Mouse (Mus musculus): ENCODE results near the gene Kcnq4. TPM values are rescaled to one million over a fixed set of nuclear protein-coding genes. Genes with fewer than 3 reads are reported as not detected.

Gene Kcnq4
- total RNA-seq, 1 experiment, result 0.45 TPM

- H3K36me3 ChIP-seq (ENCODE audit: control insufficient read depth, insufficient read depth, low read length, poor library complexity, severe bottlenecking), result no peaks in the 10 kb centered on the region
- no peaks in the 10 kb centered on the region for H3K4me1 ChIP-seq (ENCODE audit: control insufficient read depth in 2 of 2, insufficient read depth in 2 of 2, low read length in 2 of 2, poor library complexity in 1 of 2)
- H3K9me3 ChIP-seq (ENCODE audit: control insufficient read depth, insufficient read depth, low read depth, low read length), result no peaks in the 10 kb centered on the region
- DNase-seq (ENCODE audit: low read depth, low spot score), result no peak
- no peak for TF ChIP-seq MAFK (IDR thresholded peaks at IDR 0.05; ENCODE audit: insufficient read depth, low read depth, low read length)
- TF ChIP-seq CHD2 (IDR thresholded peaks at IDR 0.05; ENCODE audit: low read depth, low read length), result no peak
- no peak for TF ChIP-seq HCFC1 (IDR thresholded peaks at IDR 0.05; ENCODE audit: borderline replicate concordance, insufficient read depth, low read length)
- no peak for TF ChIP-seq ZNF384 (IDR thresholded peaks at IDR 0.05; ENCODE audit: low read depth, low read length)
- TF ChIP-seq ZC3H11A (IDR thresholded peaks at IDR 0.05; ENCODE audit: borderline replicate concordance, low read depth, low read length), result no peak
- no peak overlapping the region for H3K9ac ChIP-seq (ENCODE audit: insufficient read depth, low read depth, low read length, poor library complexity, severe bottlenecking)
- no peak overlapping the region for H3K4me3 ChIP-seq (ENCODE audit: insufficient read depth in 1 of 2, low read depth in 1 of 2, low read length in 2 of 2, poor library complexity in 1 of 2, severe bottlenecking in 1 of 2)
- H3K27ac ChIP-seq (ENCODE audit: insufficient read depth, low read depth, low read length, poor library complexity, severe bottlenecking), result no peak overlapping the region
- in situ Hi-C loops (cut with MboI; ENCODE audit: low sequenced_read_pairs in 2 of 2, unreplicated experiment in 2 of 2), result no loop called here
These were observed 73.5 kb downstream of the Kcnq4 start for GRCm38 (mm10) chr4:120674775-120675451.

GRCm38 (mm10) chr4:120673606-120674005 lies 74.8 kb downstream of the Kcnq4 start:
- no peaks in the 10 kb centered on the region for H3K36me3 ChIP-seq (ENCODE audit: control insufficient read depth, insufficient read depth, low read length, poor library complexity, severe bottlenecking)
- no peak overlapping the region for H3K27ac ChIP-seq (ENCODE audit: insufficient read depth, low read depth, low read length, poor library complexity, severe bottlenecking)
- no peaks in the 10 kb centered on the region for H3K9me3 ChIP-seq (ENCODE audit: control insufficient read depth, insufficient read depth, low read depth, low read length)
- no peak overlapping the region for H3K9ac ChIP-seq (ENCODE audit: insufficient read depth, low read depth, low read length, poor library complexity, severe bottlenecking)
- in situ Hi-C loops (cut with MboI; ENCODE audit: low sequenced_read_pairs in 2 of 2, unreplicated experiment in 2 of 2), result no loop called here
- H3K4me1 ChIP-seq (ENCODE audit: control insufficient read depth in 2 of 2, insufficient read depth in 2 of 2, low read length in 2 of 2, poor library complexity in 1 of 2), result no peaks in the 10 kb centered on the region; a peak in 1 of 4 replicates
- no peak for TF ChIP-seq ZNF384 (IDR thresholded peaks at IDR 0.05; ENCODE audit: low read depth, low read length)
- no peak for TF ChIP-seq HCFC1 (IDR thresholded peaks at IDR 0.05; ENCODE audit: borderline replicate concordance, insufficient read depth, low read length)
- TF ChIP-seq CHD2 (IDR thresholded peaks at IDR 0.05; ENCODE audit: low read depth, low read length), result no peak
- TF ChIP-seq MAFK (IDR thresholded peaks at IDR 0.05; ENCODE audit: insufficient read depth, low read depth, low read length), result no peak
- no peak for TF ChIP-seq ZC3H11A (IDR thresholded peaks at IDR 0.05; ENCODE audit: borderline replicate concordance, low read depth, low read length)
- DNase-seq (ENCODE audit: low read depth, low spot score), result no peak
- H3K4me3 ChIP-seq (ENCODE audit: insufficient read depth in 1 of 2, low read depth in 1 of 2, low read length in 2 of 2, poor library complexity in 1 of 2, severe bottlenecking in 1 of 2), result no peak overlapping the region

- Histone ChIP-seq H3K9me3 (ENCODE audit: control insufficient read depth, insufficient read depth, low read depth, low read length) (no peaks in the 10 kb centered on the region), H3K27ac (ENCODE audit: insufficient read depth, low read depth, low read length, poor library complexity, severe bottlenecking) (no peak overlapping the region), H3K36me3 (ENCODE audit: control insufficient read depth, insufficient read depth, low read length, poor library complexity, severe bottlenecking) (no peaks in the 10 kb centered on the region), H3K9ac (ENCODE audit: insufficient read depth, low read depth, low read length, poor library complexity, severe bottlenecking) (no peak overlapping the region), H3K4me3 (ENCODE audit: insufficient read depth in 1 of 2, low read depth in 1 of 2, low read length in 2 of 2, poor library complexity in 1 of 2, severe bottlenecking in 1 of 2) (no peak overlapping the region), H3K4me1 (ENCODE audit: control insufficient read depth in 2 of 2, insufficient read depth in 2 of 2, low read length in 2 of 2, poor library complexity in 1 of 2) (no peaks in the 10 kb centered on the region; a peak in 1 of 4 replicates)
- no peak for DNase-seq (ENCODE audit: low read depth, low spot score)
- TF ChIP-seq ZNF384 (IDR thresholded peaks at IDR 0.05; ENCODE audit: low read depth, low read length) (no peak), CHD2 (IDR thresholded peaks at IDR 0.05; ENCODE audit: low read depth, low read length) (no peak), MAFK (IDR thresholded peaks at IDR 0.05; ENCODE audit: insufficient read depth, low read depth, low read length) (no peak), ZC3H11A (IDR thresholded peaks at IDR 0.05; ENCODE audit: borderline replicate concordance, low read depth, low read length) (no peak), HCFC1 (IDR thresholded peaks at IDR 0.05; ENCODE audit: borderline replicate concordance, insufficient read depth, low read length) (no peak)
- in situ Hi-C loops (cut with MboI; ENCODE audit: low sequenced_read_pairs in 2 of 2, unreplicated experiment in 2 of 2), result no loop called here
These were observed 77.4 kb downstream of the Kcnq4 start for GRCm38 (mm10) chr4:120671046-120671445.

DNA sequence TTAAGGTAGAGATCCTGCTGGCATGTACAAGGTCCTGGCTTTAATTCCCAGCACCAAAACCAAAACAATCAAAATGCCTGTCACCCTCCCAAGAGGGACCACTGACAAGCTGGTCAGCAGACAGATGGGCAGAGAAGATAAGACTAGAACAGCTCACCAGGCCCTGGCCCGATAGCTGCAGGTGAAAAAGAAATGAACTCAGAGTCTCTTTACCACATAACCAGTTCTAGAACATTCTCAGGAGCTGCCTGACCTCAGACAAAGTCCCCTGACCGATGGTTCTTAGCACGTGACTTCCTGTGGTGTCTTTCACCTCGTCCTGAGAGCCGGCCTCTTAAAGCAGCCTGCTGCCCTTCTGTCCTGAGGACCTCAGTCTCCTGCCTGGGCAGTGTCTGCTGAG lies 78.8 kb downstream of the Kcnq4 start:
- no peak overlapping the region for H3K4me3 ChIP-seq (ENCODE audit: insufficient read depth in 1 of 2, low read depth in 1 of 2, low read length in 2 of 2, poor library complexity in 1 of 2, severe bottlenecking in 1 of 2)
- no peak for TF ChIP-seq ZC3H11A (IDR thresholded peaks at IDR 0.05; ENCODE audit: borderline replicate concordance, low read depth, low read length)
- no peak for TF ChIP-seq MAFK (IDR thresholded peaks at IDR 0.05; ENCODE audit: insufficient read depth, low read depth, low read length)
- no peak for TF ChIP-seq HCFC1 (IDR thresholded peaks at IDR 0.05; ENCODE audit: borderline replicate concordance, insufficient read depth, low read length)
- no peak for TF ChIP-seq ZNF384 (IDR thresholded peaks at IDR 0.05; ENCODE audit: low read depth, low read length)
- TF ChIP-seq CHD2 (IDR thresholded peaks at IDR 0.05; ENCODE audit: low read depth, low read length), result no peak
- in situ Hi-C loops (cut with MboI; ENCODE audit: low sequenced_read_pairs in 2 of 2, unreplicated experiment in 2 of 2), result no loop called here
- DNase-seq (ENCODE audit: low read depth, low spot score), result no peak
- H3K36me3 ChIP-seq (ENCODE audit: control insufficient read depth, insufficient read depth, low read length, poor library complexity, severe bottlenecking), result no peaks in the 10 kb centered on the region
- H3K27ac ChIP-seq (ENCODE audit: insufficient read depth, low read depth, low read length, poor library complexity, severe bottlenecking), result no peak overlapping the region
- peaks cover 0 to 3% of the 10 kb centered on the region in 2 experiments; a peak in 1 of 4 replicates for H3K4me1 ChIP-seq (ENCODE audit: control insufficient read depth in 2 of 2, insufficient read depth in 2 of 2, low read length in 2 of 2, poor library complexity in 1 of 2)
- no peaks in the 10 kb centered on the region for H3K9me3 ChIP-seq (ENCODE audit: control insufficient read depth, insufficient read depth, low read depth, low read length)
- H3K9ac ChIP-seq (ENCODE audit: insufficient read depth, low read depth, low read length, poor library complexity, severe bottlenecking), result no peak overlapping the region

Data from ES-E14 (cell line).